Mouse (Mus musculus): Measurements from ENCODE around the gene Mettl21a.
"Not testable (repeated sequence)": the region's sequence is repeated elsewhere in the genome, so short reads cannot be mapped to it uniquely, and the experiment has no call there.

The Mettl21a gene

GRCm38 (mm10) chr1:64616881-64617714, at the start of gene Mettl21a:
Gene Mettl21a, minus strand, starts transcription at chr1:64617242.
- peak; percentile 90 for DNase-seq (ENCODE audit: low spot score)

- DNase-seq (ENCODE audit: low spot score), result no peak
Measured at GRCm38 (mm10) chr1:64658876-64659275, 41.8 kb upstream of the Mettl21a start.

- no peak for DNase-seq (ENCODE audit: low spot score)
Measured at GRCm38 (mm10) chr1:64656423-64657129, 39.5 kb upstream of the Mettl21a start.

GRCm38 (mm10) chr1:64655415-64655814, 38.4 kb upstream of the Mettl21a start:
- no peak for DNase-seq (ENCODE audit: low spot score)

- DNase-seq (ENCODE audit: low spot score), result no peak
Measured at GRCm38 (mm10) chr1:64653701-64654100, 36.7 kb upstream of the Mettl21a start.

- DNase-seq (ENCODE audit: low spot score), result no peak
Measured at GRCm38 (mm10) chr1:64649362-64650124, 32.5 kb upstream of the Mettl21a start.

GRCm38 (mm10) chr1:64644513-64644912, 27.5 kb upstream of the Mettl21a start:
- DNase-seq (ENCODE audit: low spot score), result no peak

- DNase-seq (ENCODE audit: low spot score), result not testable (repeated sequence)
Measured at GRCm38 (mm10) chr1:64642541-64642940, 25.5 kb upstream of the Mettl21a start.

GRCm38 (mm10) chr1:64641069-64641468, 24.0 kb upstream of the Mettl21a start:
- DNase-seq (ENCODE audit: low spot score), result no peak

GRCm38 (mm10) chr1:64639279-64639678, 22.2 kb upstream of the Mettl21a start:
- no peak for DNase-seq (ENCODE audit: low spot score)

GRCm38 (mm10) chr1:64635624-64636023, 18.6 kb upstream of the Mettl21a start:
- DNase-seq (ENCODE audit: low spot score), result no peak

- DNase-seq (ENCODE audit: low spot score), result no peak
Measured at GRCm38 (mm10) chr1:64633237-64633636, 16.2 kb upstream of the Mettl21a start.

- DNase-seq (ENCODE audit: low spot score), result no peak
Measured at GRCm38 (mm10) chr1:64631526-64631925, 14.5 kb upstream of the Mettl21a start.

GRCm38 (mm10) chr1:64625214-64625613, 8.2 kb upstream of the Mettl21a start:
- DNase-seq (ENCODE audit: low spot score), result no peak

- DNase-seq (ENCODE audit: low spot score), result no peak
Measured at GRCm38 (mm10) chr1:64623558-64624435, 6.8 kb upstream of the Mettl21a start.

- no peak for DNase-seq (ENCODE audit: low spot score)
Measured at GRCm38 (mm10) chr1:64621116-64621515, 4.1 kb upstream of the Mettl21a start.

GRCm38 (mm10) chr1:64618226-64618625, 1.2 kb upstream of the Mettl21a start:
- DNase-seq (ENCODE audit: low spot score), result no peak

- peak; percentile 81 for DNase-seq (ENCODE audit: low spot score)
Measured at GRCm38 (mm10) chr1:64617715-64617984, 608 bp upstream of the Mettl21a start.

- DNase-seq (ENCODE audit: low spot score), result no peak
Measured at GRCm38 (mm10) chr1:64616531-64616880, 536 bp downstream of the Mettl21a start.

- no peak for DNase-seq (ENCODE audit: low spot score)
Measured at GRCm38 (mm10) chr1:64616076-64616475, 966 bp downstream of the Mettl21a start.

- no peak for DNase-seq (ENCODE audit: low spot score)
Measured at GRCm38 (mm10) chr1:64615531-64615991, 1.5 kb downstream of the Mettl21a start.

Measured in testis, postnatal 14 days (tissue).